Mouse (Mus musculus) cortical plate, adult 2 months (tissue): Measurements from ENCODE around the gene Insc.

Source experiments
- CTCF ChIP-seq: fragments of 200-500 bp; IDR thresholded peaks from 2 replicates; pipeline ENCODE4 v1.5.1; 2011; ENCODE audit warnings: mild to moderate bottlenecking, control low read depth, low read length; ENCODE audit not compliant: insufficient read depth; ENCODE audit errors: extremely low read depth
- POLR2A ChIP-seq: fragments of 200-500 bp; IDR thresholded peaks from 2 replicates; pipeline ENCODE4 v1.6.1; 2011; ENCODE audit warnings: mild to moderate bottlenecking, low read length, control low read depth; ENCODE audit not compliant: insufficient read depth; ENCODE audit errors: extremely low read depth

GRCm38 (mm10) chr7:114827360-114827759 is 83.9 kb downstream of the Insc start:
- no peak for TF ChIP-seq POLR2A
- TF ChIP-seq CTCF: no peak
